Mouse (Mus musculus) duodenum, adult 2 months (tissue): ENCODE results near the gene Olfr1308. TPM values are rescaled to one million over a fixed set of nuclear protein-coding genes. Genes with fewer than 3 reads are reported as not detected.

Experiments
- polyA plus RNA-seq: library from polyadenylated mRNA; depleted of rRNA; stranded (reverse); fragments of >200 nt; gene quantifications from 2 replicates; pipeline ENCODE4 v1.2.3, GENCODE M21; 2012; ENCODE audit warnings: low replicate concordance; rRNA removed

Olfr1308 gene
- polyA plus RNA-seq: not detected in 2 replicates

DNA sequence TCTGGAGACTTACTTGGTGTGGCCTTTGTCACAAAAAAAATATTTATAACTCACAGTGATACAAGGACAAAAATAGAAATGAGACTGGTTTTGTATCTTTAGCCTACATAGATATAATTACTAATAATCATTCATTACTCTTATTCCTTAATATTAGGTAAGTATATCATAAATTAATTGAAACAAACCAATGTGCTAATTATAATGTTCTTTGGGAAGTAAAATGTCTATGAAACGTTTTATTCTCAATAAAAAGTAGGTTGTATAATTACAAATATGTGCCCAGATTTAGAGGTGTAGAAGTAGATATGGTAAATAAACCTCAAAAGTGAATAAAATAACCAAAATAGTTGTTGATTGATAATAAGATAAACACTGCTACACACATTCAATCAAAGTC lies at the start of gene Olfr1308:
TSS of gene Olfr1308 (minus strand) at position 101 of the 400 bp plus-strand sequence.

DNA sequence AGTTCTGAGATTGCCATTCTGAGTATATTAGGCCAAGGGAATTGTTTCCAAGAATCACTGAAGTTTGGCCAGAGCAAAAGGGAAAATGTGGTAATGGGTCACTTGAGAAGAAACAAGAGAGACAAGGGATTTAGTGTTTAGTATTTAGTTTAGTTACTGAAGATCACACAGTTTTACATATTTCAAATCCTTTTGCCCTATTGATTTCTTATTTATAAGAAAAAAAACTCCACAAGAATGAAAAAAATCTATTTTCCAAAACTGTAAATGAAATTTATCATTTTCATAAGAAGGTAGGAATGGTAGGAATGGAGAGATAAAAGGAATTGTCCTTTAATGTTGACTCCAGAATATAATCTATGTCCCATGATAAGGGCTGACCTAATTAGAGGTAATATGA lies 47.9 kb upstream of the Olfr1308 start, which contains the start of gene Olfr1310:
TSS of gene Olfr1310 (minus strand) at position 101 of the 400 bp plus-strand sequence.

DNA sequence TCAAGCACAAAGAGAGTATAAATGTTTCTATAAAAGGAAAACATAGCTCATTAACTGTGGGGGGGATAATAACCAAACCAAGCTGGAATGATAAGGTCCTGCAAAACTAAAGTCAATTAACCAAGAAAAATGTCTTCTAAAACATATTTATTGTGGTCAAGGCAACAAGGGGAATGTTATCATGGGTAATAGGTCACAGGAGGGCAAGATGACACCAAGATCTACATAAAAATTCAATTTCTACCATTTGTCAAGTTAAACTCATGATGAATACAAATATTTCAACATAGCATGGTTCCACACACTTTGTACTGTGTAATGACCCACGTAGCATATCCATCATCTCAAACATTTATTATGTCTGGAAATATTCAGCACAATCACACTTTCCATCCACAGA lies 25.4 kb upstream of the Olfr1308 start, which contains the start of gene Olfr1309:
TSS of gene Olfr1309 (minus strand) at position 101 of the 400 bp plus-strand sequence.

DNA sequence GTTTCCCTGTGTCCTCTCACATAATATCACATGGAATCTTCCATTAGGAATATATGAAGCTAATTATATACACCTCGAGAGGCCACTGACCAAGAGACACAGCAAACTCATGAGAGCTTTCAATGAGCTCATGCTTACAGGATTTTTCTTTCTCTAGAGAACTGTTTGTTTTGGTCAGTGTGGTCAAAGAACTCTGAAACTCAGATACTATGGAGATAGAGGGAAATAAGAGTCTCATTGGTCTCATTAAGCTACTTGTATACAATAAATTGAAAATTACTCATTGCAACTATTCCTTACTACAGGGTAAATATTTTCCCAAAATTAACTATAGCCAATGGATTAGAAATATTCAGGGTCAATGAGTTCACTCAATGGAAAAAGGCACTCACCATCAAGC lies 15.4 kb downstream of the Olfr1308 start, which contains the start of gene Olfr1307:
TSS of gene Olfr1307 (minus strand) at position 101 of the 400 bp plus-strand sequence.

DNA sequence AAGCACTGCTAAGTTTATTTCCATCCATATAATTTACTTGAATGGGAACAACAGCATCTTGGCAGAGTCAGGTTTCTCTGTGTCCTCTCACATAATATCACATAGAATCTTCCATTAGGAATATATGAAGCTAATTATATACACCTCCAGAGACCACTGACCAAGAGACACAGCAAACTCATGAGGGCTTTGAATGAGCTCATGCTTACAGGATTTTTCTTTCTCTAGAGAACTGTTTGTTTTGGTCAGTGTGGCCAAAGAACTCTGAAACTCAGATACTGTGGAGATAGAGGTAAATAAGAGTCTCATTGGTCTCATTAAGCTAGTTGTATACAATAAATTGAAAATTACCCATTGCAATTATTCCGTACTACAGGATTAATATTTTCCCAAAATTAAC lies 48.6 kb downstream of the Olfr1308 start, which contains the start of gene Olfr1306:
TSS of gene Olfr1306 (minus strand) at position 101 of the 400 bp plus-strand sequence.

Other genes starting within 250 kb of the Olfr1308 start
- not detected in 2 replicates for gene Olfr1301, start 213.9 kb downstream of the Olfr1308 start, polyA plus RNA-seq
- not detected in 2 replicates for gene Olfr1302, start 187.5 kb downstream of the Olfr1308 start, polyA plus RNA-seq
- gene Olfr1303, start 144.6 kb downstream of the Olfr1308 start, polyA plus RNA-seq: not detected in 2 replicates
- not detected in 2 replicates for gene Olfr1305, start 87.8 kb downstream of the Olfr1308 start, polyA plus RNA-seq
- not detected in 2 replicates for gene Olfr1306, start 48.7 kb downstream of the Olfr1308 start, polyA plus RNA-seq
- not detected in 2 replicates for gene Olfr1307, start 15.5 kb downstream of the Olfr1308 start, polyA plus RNA-seq
- gene Olfr1309, start 25.3 kb upstream of the Olfr1308 start, polyA plus RNA-seq: not detected in 2 replicates
- not detected in 2 replicates for gene Olfr1310, start 47.8 kb upstream of the Olfr1308 start, polyA plus RNA-seq
- not detected in 2 replicates for gene Olfr1311, start 59.5 kb upstream of the Olfr1308 start, polyA plus RNA-seq
- gene Olfr1312, start 85.3 kb upstream of the Olfr1308 start, polyA plus RNA-seq: not detected in 2 replicates
- gene Olfr1313, start 112.9 kb upstream of the Olfr1308 start, polyA plus RNA-seq: not detected in 2 replicates
- gene Olfr1314, start 131.8 kb upstream of the Olfr1308 start, polyA plus RNA-seq: not detected in 2 replicates
- gene Olfr1315-ps1, start 150.5 kb upstream of the Olfr1308 start, polyA plus RNA-seq: not detected in 2 replicates
- not detected in 2 replicates for gene Olfr1316, start 170.0 kb upstream of the Olfr1308 start, polyA plus RNA-seq
- gene Olfr1317, start 175.4 kb upstream of the Olfr1308 start, polyA plus RNA-seq: not detected in 2 replicates
- gene Olfr1318, start 189.3 kb upstream of the Olfr1308 start, polyA plus RNA-seq: not detected in 2 replicates